Mouse (Mus musculus) forebrain, embryonic 13.5 days (tissue): ENCODE measurements around the gene Gm45234. TPM values are rescaled to one million over a fixed set of nuclear protein-coding genes. Genes with fewer than 3 reads are reported as not detected.
A peak's percentile ranks its signal among the peaks of the same experiment; 100 is the strongest.

Experiments
- ATAC-seq: fragments of 200-750 bp; cut with Nextera tagmentation; 2 replicates; pipeline ENCODE4 v1.8.0; 2017
- H3K27ac ChIP-seq: fragments of 300-500 bp; sonication (generic); 2 replicates; pipeline ENCODE4 v1.5.1; 2015; ENCODE audit warnings: inconsistent platforms, mild to moderate bottlenecking, moderate library complexity
- H3K27me3 ChIP-seq: fragments of 300-500 bp; sonication (generic); 2 replicates; pipeline ENCODE4 v1.6.1; 2015; ENCODE audit warnings: mild to moderate bottlenecking, inconsistent platforms
- H3K36me3 ChIP-seq: fragments of 300-500 bp; sonication (generic); 2 replicates; pipeline ENCODE4 v1.6.1; 2015; ENCODE audit warnings: mild to moderate bottlenecking, inconsistent platforms; ENCODE audit not compliant: poor library complexity, severe bottlenecking
- H3K4me1 ChIP-seq: fragments of 300-500 bp; sonication (generic); 2 replicates; pipeline ENCODE4 v1.6.1; 2015; ENCODE audit warnings: inconsistent platforms
- H3K4me2 ChIP-seq: fragments of 300-500 bp; sonication (generic); 2 replicates; pipeline ENCODE4 v1.6.1; 2015; ENCODE audit warnings: inconsistent platforms, mild to moderate bottlenecking, moderate library complexity
- H3K4me3 ChIP-seq: fragments of 300-500 bp; sonication (generic); 2 replicates; pipeline ENCODE4 v1.5.1; 2015; ENCODE audit warnings: mild to moderate bottlenecking, inconsistent platforms
- H3K9ac ChIP-seq: fragments of 300-500 bp; sonication (generic); 2 replicates; pipeline ENCODE4 v1.6.1; 2015; ENCODE audit warnings: mild to moderate bottlenecking, inconsistent platforms
- H3K9me3 ChIP-seq: fragments of 300-500 bp; sonication (generic); replicated peaks from 2 replicates; pipeline ENCODE4 v1.6.1; 2016; ENCODE audit warnings: inconsistent platforms
- WGBS: fragments of 180-500 bp; shearing (Covaris S2); methylation state at CpG from one replicate; pipeline ENCODE4 v1.1.7; 2015; 5-methylcytosine and 5-hydroxymethylcytosine counted together
- polyA plus RNA-seq: library from polyadenylated mRNA; unstranded; fragments of >200 nt; fragmentation: Nextera tagmentation; extraction: Ambion mirVana; gene quantifications from 2 replicates; pipeline ENCODE4 v1.2.1, GENCODE M21; 2015

The Gm45234 gene
- polyA plus RNA-seq, 1 experiment from 2014 or later, result not detected

DNA sequence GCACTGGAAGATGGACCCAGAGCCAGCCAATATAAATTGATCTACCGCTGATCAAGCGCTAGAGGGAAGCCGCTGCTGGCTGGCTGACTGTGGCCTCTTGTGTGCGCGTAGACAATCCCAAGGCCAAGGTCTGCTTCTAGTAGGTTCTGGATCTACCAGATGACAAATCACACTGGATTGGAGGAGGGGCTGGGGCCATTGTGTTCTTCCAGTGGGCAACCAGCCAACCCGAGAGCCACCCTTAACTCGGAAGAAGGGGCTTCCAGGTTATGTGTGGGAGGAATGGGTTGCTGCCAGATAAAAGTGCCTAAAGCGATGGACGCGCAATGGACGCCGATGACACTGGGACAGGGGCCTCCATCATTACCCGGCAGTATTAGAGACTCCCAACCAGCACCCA, 37.9 kb downstream of the Gm45234 start:
- no peak for ATAC-seq
- no peak overlapping the region for H3K4me3 ChIP-seq
- no peak overlapping the region for H3K4me2 ChIP-seq
- peaks cover 11% of the 10 kb centered on the region for H3K4me1 ChIP-seq
- H3K9ac ChIP-seq, result no peak overlapping the region
- H3K9me3 ChIP-seq, result no peaks in the 10 kb centered on the region
- no peaks in the 10 kb centered on the region for H3K27me3 ChIP-seq
- no peak overlapping the region for H3K27ac ChIP-seq
- 81% methylated on average over 13 of the region's 13 CpGs for WGBS
- H3K36me3 ChIP-seq, result peaks cover 43% of the 10 kb centered on the region

DNA sequence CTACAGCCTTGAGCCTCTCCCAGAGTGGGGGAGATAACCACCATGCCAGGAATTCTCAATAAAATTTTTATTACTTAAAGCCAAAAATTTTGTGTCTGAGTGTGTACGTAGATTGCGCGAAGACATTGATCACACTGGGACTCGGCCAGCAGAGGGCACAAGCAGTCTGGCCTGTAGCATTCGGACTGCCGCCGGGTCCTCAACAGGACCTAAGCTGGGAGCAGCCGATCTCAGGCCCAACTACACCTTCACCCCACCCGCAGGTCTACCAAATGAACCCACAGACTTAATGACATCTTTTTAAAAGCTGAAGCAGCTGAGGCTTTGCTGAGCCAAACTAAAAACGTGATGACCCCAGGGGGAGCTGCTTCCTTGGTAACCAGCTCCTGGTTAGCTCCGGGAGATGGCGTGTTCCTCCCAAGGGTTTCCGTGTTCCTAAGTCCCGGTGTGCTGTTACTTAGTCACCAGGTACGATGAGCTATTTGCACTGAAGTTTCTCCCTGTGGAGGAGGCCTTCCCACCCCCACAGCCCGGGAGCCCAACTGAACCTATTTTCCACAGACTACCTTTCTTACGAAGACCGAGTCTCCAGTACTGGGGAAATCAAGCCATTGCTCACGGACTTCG, 38.8 kb downstream of the Gm45234 start:
- Histone ChIP-seq H3K36me3 (peaks cover 43% of the 10 kb centered on the region), H3K27ac (no peak overlapping the region), H3K27me3 (no peaks in the 10 kb centered on the region), H3K4me3 (no peak overlapping the region), H3K9ac (no peak overlapping the region), H3K4me1 (peaks cover 15% of the 10 kb centered on the region), H3K4me2 (no peak overlapping the region), H3K9me3 (no peaks in the 10 kb centered on the region)
- no peak for ATAC-seq
- WGBS, result 66% methylated on average over 20 of the region's 20 CpGs

DNA sequence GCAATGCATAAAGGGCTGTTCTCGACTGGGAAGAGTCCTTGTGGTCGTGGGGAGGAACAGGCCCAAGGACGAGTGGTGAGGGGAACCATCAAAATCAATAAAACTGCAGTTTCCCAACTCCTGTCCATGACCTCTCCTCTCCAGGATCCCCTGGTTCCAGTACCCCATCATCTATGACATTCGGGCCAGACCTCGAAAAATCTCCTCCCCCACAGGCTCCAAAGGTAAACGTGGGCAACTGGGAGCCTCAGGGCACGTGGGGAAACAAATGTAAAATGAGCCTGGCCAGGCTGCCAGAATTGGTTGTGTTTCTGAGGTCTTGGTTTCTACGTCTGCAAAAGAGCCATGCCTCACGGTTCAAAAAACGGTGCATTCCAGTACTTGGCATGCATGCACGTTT, 42.9 kb downstream of the Gm45234 start:
- Histone ChIP-seq H3K4me2 (peak overlapping the region; percentile 99), H3K4me1 (peaks cover 37% of the 10 kb centered on the region), H3K27ac (peak overlapping the region; percentile 61; the same call in 1 of the 2 replicates), H3K9me3 (no peaks in the 10 kb centered on the region), H3K27me3 (no peaks in the 10 kb centered on the region), H3K36me3 (peaks cover 56% of the 10 kb centered on the region), H3K9ac (peak overlapping the region; percentile 94), H3K4me3 (peak overlapping the region; percentile 98)
- 22% methylated on average over 11 of the region's 11 CpGs for WGBS
- no peak for ATAC-seq

DNA sequence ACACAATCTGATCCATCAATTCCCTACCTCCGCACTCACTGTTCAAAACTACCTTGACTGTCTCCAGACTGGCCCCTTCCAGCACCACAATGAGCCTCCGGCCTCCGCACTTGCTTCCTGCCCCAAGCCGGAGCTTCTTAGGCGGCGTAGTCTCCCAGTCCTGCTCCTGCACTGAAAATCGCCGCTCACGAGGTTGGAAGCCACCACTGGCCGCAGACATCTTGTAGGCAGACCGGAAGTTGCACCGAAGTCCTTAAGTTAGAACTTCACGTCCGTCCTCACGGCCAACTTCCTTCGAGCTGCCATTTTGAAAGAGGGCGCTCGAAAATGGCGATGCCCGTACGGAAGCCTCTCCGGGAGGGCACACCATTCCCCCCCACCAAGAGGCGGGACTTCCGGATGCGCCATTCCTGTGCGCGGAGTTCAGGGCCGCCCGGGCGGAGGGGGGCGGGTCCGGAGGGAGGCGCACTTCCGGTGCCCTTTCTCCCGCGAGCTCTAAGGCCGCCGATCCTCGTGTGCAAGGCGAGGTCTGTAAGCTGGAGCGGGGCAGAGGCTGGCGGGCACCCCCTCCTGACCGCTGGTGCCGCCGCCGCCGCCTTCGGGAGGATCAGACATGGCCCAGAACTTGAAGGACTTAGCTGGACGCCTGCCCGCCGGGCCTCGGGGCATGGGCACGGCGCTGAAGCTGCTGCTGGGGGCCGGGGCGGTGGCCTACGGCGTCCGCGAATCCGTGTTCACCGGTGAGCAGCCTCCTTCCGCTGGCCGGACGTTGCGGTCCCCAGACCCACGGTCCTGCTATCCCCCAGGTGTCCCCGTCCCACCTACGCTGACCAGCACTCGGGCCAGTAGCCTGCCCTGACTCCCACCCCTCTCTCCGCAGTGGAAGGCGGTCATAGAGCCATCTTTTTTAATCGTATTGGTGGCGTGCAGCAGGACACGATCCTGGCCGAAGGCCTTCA, 43.7 kb downstream of the Gm45234 start, which contains the start of the genes Emg1 and Phb2:
Gene Emg1 (minus strand): TSS at position 355 of the 959 bp plus-strand sequence.
Gene Phb2 (plus strand): TSS at position 513 of the 959 bp plus-strand sequence.
- Histone ChIP-seq H3K4me3 (peak within 1 kb of the TSS; percentile 98), H3K27me3 (no peaks in the 10 kb centered on the region), H3K9ac (peak within 1 kb of the TSS; percentile 94), H3K4me1 (peaks cover 37% of the 10 kb centered on the region), H3K27ac (peak within 1 kb of the TSS; percentile 78), H3K36me3 (peaks cover 56% of the 10 kb centered on the region), H3K4me2 (peak within 1 kb of the TSS; percentile 99), H3K9me3 (no peaks in the 10 kb centered on the region)
- peak; percentile 97 for ATAC-seq
- under 1% methylated on average over 75 of the region's 76 CpGs for WGBS

DNA sequence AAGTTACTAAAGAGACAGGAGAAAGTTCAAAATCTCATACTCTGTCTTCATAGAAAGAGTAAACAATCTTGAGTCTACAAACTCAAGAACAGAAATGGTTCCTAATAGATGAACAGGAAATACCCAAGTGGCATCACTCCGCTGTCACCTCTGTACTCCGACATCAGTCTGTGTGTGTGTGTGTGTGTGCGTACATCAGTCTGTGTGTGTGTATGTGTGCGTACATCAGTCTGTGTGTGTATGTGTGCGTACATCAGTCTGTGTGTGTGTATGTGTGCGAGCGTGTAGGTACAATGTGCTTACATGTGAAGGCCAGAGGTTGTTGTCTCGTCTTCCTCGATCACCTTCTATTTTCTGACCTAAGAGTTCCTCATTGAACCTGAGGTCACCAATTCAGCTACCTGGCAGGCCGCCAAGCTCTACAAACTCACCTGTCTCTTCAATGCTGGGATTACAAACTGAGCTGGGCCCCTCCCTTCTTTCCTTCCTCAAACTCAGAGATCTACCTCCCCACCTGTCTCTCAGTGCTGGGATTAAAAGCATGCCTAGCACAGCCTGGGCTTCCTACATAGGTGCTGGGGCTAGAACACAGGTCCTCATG, 47.4 kb downstream of the Gm45234 start:
- no peak for ATAC-seq
- Histone ChIP-seq H3K9me3 (no peaks in the 10 kb centered on the region), H3K4me3 (no peak overlapping the region), H3K27ac (no peak overlapping the region), H3K4me2 (no peak overlapping the region), H3K9ac (no peak overlapping the region), H3K27me3 (no peaks in the 10 kb centered on the region), H3K4me1 (peaks cover 31% of the 10 kb centered on the region), H3K36me3 (peaks cover 51% of the 10 kb centered on the region)
- 94% methylated on average over 10 of the region's 10 CpGs for WGBS

DNA sequence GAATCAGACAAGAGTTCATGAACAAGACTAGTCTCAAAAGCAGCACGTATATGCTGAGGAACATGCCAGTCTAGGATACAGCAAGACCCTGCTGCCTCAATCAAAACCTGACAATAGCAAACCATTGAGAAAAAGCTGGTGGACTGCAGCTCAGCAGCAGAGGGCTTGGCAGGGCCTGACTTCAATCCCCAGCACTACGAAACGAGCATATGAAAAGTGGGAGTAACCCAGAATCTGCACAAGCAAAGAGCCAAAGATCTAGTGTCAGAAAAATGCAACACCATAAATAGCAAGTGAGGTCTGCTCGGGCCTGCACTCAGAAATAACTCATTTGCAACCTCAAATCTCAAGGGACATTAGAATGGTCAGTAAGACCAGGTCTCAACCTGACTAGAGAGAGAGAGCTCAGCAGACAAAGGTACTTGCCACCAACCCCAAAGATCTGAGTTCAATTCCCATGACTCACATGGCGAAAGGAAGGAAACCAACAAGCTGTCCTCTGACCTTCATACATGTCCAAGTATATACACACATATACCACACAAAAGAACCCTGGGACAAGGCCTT, 49.7 kb downstream of the Gm45234 start:
- Histone ChIP-seq H3K27ac (no peak overlapping the region), H3K9ac (no peak overlapping the region), H3K4me1 (peaks cover 21% of the 10 kb centered on the region), H3K36me3 (peaks cover 73% of the 10 kb centered on the region), H3K27me3 (no peaks in the 10 kb centered on the region), H3K4me3 (no peak overlapping the region), H3K4me2 (no peak overlapping the region), H3K9me3 (no peaks in the 10 kb centered on the region)
- WGBS, result 90% methylated on average over 5 of the region's 5 CpGs
- ATAC-seq, result no peak

DNA sequence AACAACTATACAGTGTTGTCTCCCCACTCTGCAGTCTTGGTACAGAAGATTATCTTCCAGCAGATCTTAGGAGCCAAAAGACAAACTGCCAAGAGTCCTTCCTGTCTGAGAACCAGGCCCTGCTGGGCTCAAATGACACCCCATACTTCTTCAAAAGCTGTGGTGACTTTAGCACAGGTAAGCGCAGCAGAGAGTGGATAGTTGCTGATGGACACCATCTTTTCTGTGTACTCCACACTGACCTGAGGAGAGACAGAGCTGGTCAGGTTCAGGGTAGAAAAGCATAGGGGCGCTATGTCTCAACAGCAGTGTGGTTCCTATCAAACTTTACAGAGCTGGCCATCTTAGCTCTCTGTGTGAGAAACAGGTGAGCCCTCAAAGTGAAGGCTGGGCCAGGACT, 51.4 kb downstream of the Gm45234 start:
- H3K27ac ChIP-seq, result no peak overlapping the region
- peaks cover 88% of the 10 kb centered on the region for H3K36me3 ChIP-seq
- WGBS, result 98% methylated on average over 2 of the region's 2 CpGs
- no peak overlapping the region for H3K4me2 ChIP-seq
- H3K4me3 ChIP-seq, result no peak overlapping the region
- H3K9me3 ChIP-seq, result no peaks in the 10 kb centered on the region
- no peak overlapping the region for H3K9ac ChIP-seq
- H3K4me1 ChIP-seq, result peaks cover 4% of the 10 kb centered on the region
- no peaks in the 10 kb centered on the region for H3K27me3 ChIP-seq
- ATAC-seq, result no peak

DNA sequence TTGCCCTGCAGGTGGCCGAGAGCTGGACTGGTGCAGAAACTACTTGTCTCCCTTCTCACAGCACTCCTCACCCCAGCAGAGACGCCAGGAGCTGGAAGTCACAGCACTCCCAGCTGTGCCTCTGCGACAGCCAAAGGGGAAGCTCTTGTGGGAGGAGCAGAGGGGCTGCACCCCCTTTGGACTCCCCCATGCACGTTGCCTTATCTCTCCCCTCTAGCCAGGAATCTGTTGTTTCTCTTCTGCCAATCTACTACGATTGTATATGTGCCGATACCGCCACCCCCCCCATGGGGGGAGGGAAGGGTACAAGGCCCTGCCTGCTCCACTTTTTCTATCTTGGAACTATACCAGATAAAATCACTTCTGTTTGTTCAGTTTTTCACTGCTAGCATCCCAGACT, 52.0 kb downstream of the Gm45234 start:
- H3K4me3 ChIP-seq, result no peak overlapping the region
- H3K4me1 ChIP-seq, result no peaks in the 10 kb centered on the region
- no peak overlapping the region for H3K27ac ChIP-seq
- WGBS, result 84% methylated on average over 7 of the region's 7 CpGs
- ATAC-seq, result no peak
- H3K9ac ChIP-seq, result no peak overlapping the region
- no peaks in the 10 kb centered on the region for H3K9me3 ChIP-seq
- no peak overlapping the region for H3K4me2 ChIP-seq
- H3K27me3 ChIP-seq, result no peaks in the 10 kb centered on the region
- H3K36me3 ChIP-seq, result peaks cover 88% of the 10 kb centered on the region

DNA sequence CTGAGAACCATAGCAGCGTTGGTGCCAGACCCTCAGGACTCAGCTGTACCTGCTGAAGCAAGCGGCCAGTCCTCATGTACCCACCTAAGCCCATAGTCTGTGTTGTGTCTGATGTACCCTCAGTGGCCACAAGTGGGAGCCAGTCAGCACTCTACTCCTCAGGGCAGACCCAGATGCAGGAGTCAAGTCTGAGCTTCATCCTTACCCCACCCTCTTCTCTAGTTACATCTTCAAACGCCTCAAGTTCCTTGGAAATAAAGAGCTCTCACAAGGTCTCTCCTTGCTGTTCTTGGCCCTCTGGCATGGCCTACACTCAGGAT, 53.1 kb downstream of the Gm45234 start:
- H3K9ac ChIP-seq, result no peak overlapping the region
- no peak overlapping the region for H3K4me2 ChIP-seq
- no peaks in the 10 kb centered on the region for H3K4me1 ChIP-seq
- peaks cover 81% of the 10 kb centered on the region for H3K36me3 ChIP-seq
- H3K27ac ChIP-seq, result no peak overlapping the region
- no peaks in the 10 kb centered on the region for H3K27me3 ChIP-seq
- no peaks in the 10 kb centered on the region for H3K9me3 ChIP-seq
- WGBS, result 50% methylated on average over 3 of the region's 3 CpGs
- no peak overlapping the region for H3K4me3 ChIP-seq
- peak; percentile 77 for ATAC-seq

DNA sequence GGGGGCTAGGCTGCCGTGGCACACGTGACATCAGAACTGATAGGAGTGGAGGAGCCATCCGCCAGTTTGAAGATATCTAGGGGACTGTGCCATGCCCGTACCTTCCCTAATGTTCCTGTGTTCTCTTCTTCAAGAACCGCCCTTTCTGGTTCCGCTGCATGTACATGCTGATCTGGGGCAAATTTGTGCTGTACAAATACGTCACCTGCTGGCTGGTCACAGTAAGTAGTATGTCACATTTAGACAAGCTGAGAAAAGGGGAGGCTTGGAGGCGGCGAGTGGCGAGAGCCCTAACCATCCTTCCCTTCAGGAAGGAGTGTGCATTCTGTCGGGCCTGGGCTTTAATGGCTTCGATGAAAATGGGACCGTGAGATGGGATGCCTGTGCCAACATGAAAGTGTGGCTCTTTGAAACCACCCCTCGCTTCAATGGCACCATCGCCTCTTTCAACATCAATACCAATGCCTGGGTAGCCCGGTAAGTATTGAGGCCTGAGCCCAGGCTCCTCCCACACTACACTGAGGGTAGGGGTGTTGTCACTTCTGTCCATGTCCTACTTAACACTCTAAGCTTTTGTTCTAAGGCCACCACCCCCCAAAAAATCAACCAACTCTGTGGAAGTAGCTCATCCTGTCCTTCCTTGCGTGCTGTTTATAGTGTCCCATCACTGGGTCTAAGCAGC, 53.6 kb downstream of the Gm45234 start:
- Histone ChIP-seq H3K36me3 (peaks cover 76% of the 10 kb centered on the region), H3K9me3 (no peaks in the 10 kb centered on the region), H3K4me3 (no peak overlapping the region), H3K27me3 (no peaks in the 10 kb centered on the region), H3K9ac (no peak overlapping the region), H3K4me2 (no peak overlapping the region), H3K4me1 (no peaks in the 10 kb centered on the region), H3K27ac (no peak overlapping the region)
- 95% methylated on average over 17 of the region's 17 CpGs for WGBS
- peak; percentile 34; the same call in 1 of the 2 replicates for ATAC-seq

DNA sequence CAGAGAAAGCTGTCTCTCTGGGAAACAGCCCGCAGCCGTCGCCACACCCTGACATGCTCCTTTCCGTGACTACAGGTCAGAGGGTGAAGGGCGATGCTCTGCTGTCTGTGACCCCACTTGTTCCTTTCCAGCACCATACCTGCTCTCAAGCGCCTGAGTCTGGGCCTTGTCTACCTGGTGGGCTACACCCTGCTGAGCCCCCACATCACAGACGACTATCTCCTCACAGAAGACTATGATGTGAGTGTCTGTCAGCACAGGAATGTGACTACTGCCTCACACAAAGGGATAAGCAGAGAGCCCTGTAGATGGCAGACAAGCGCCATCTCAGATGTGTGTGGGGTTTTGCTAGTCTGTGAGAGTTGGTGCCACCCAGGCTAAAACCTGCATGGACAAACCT, 54.5 kb downstream of the Gm45234 start:
- Histone ChIP-seq H3K4me2 (no peak overlapping the region), H3K36me3 (peaks cover 76% of the 10 kb centered on the region), H3K9ac (no peak overlapping the region), H3K4me1 (no peaks in the 10 kb centered on the region), H3K9me3 (no peaks in the 10 kb centered on the region), H3K27ac (no peak overlapping the region), H3K27me3 (no peaks in the 10 kb centered on the region), H3K4me3 (no peak overlapping the region)
- 74% methylated on average over 8 of the region's 8 CpGs for WGBS
- ATAC-seq, result 0 out of 2 replicates have a peak, but pooled peaks have one; percentile 34
